Mouse (Mus musculus) MEL (cell line): Measurements from ENCODE around the gene Pigf. TPM values are rescaled to one million over a fixed set of nuclear protein-coding genes. Genes with fewer than 3 reads are reported as not detected.

Experiments used
- DNase-seq: peaks from one replicate; pipeline ENCODE4 v3.0.0; 2011; ENCODE audit warnings: low read depth, low spot score
- H3K27ac ChIP-seq: 2 replicates; pipeline ENCODE4 v1.5.1; 2012; ENCODE audit warnings: low read depth, mild to moderate bottlenecking, control low read depth, low read length, moderate library complexity; ENCODE audit not compliant: control insufficient read depth
- H3K27me3 ChIP-seq, 2 experiments: fragments of 150-350 bp in 1 of 2; sonication (generic) in 1 of 2; 2 replicates each; pipeline ENCODE4 v1.6.1; 2012; ENCODE audit warnings: low read length in 2 of 2, mild to moderate bottlenecking in 2 of 2, improper control_type of control experiment in 1 of 2, moderate library complexity in 1 of 2; ENCODE audit not compliant: insufficient read depth in 2 of 2, control insufficient read depth in 1 of 2
- H3K36me3 ChIP-seq, 2 experiments: 2 replicates each; pipeline ENCODE4 v1.6.1; 2012 to 2014; ENCODE audit warnings: low read length in 2 of 2, improper control_type of control experiment in 1 of 2, inconsistent platforms in 1 of 2, mild to moderate bottlenecking in 1 of 2; ENCODE audit not compliant: insufficient read depth in 2 of 2, control insufficient read depth in 1 of 2
- H3K4me1 ChIP-seq, 2 experiments: fragments of 150-350 bp in 1 of 2; sonication (generic) in 1 of 2; 2 replicates each; pipeline ENCODE4 v1.6.1; 2012; ENCODE audit warnings: low read length in 2 of 2, improper control_type of control experiment in 1 of 2, mild to moderate bottlenecking in 1 of 2; ENCODE audit not compliant: insufficient read depth in 2 of 2, control insufficient read depth in 1 of 2
- H3K4me3 ChIP-seq, 2 experiments: fragments of 150-350 bp in 1 of 2; sonication (generic) in 1 of 2; 2 replicates each; pipeline ENCODE4 v1.5.1; 2012; ENCODE audit warnings: low read depth in 2 of 2, low read length in 2 of 2, mild to moderate bottlenecking in 2 of 2, moderate library complexity in 2 of 2, control low read depth in 1 of 2, improper control_type of control experiment in 1 of 2; ENCODE audit not compliant: control insufficient read depth in 1 of 2, insufficient read depth in 1 of 2
- H3K79me2 ChIP-seq: 2 replicates; pipeline ENCODE4 v1.6.1; 2012; ENCODE audit warnings: mild to moderate bottlenecking, low read length, moderate library complexity; ENCODE audit not compliant: control insufficient read depth, poor library complexity, insufficient read depth
- H3K9ac ChIP-seq: 2 replicates; pipeline ENCODE4 v1.6.1; 2012; ENCODE audit warnings: low read depth, mild to moderate bottlenecking, control low read depth, low read length, moderate library complexity; ENCODE audit not compliant: control insufficient read depth, poor library complexity, severe bottlenecking
- H3K9me3 ChIP-seq: fragments of 150-350 bp; sonication (generic); replicated peaks from 2 replicates; pipeline ENCODE4 v1.6.1; 2012; ENCODE audit warnings: mild to moderate bottlenecking, low read length, improper control_type of control experiment, moderate library complexity; ENCODE audit not compliant: insufficient read depth
- BHLHE40 ChIP-seq: IDR thresholded peaks from 2 replicates; pipeline ENCODE4 v1.6.1; 2012; ENCODE audit warnings: low read depth, mild to moderate bottlenecking, inconsistent platforms, low read length, improper control_type of control experiment, borderline replicate concordance
- CHD2 ChIP-seq: IDR thresholded peaks from 2 replicates; pipeline ENCODE4 v1.6.1; 2011; ENCODE audit warnings: low read length, improper control_type of control experiment
- CTCF ChIP-seq, 3 experiments: IDR thresholded peaks in 2 of 3; conservative IDR thresholded peaks in 1 of 3; 2 replicates each; pipeline ENCODE4 v1.5.1; 2011 to 2012; ENCODE audit warnings: low read length in 3 of 3, low read depth in 2 of 3, mild to moderate bottlenecking in 2 of 3, improper control_type of control experiment in 1 of 3, inconsistent platforms in 1 of 3, mixed read lengths in 1 of 3, moderate library complexity in 1 of 3; ENCODE audit not compliant: control insufficient read depth in 1 of 3, insufficient read depth in 1 of 3, poor library complexity in 1 of 3, severe bottlenecking in 1 of 3
- E2F4 ChIP-seq: IDR thresholded peaks from 2 replicates; pipeline ENCODE4 v1.6.1; 2011; ENCODE audit warnings: low read depth, low read length, improper control_type of control experiment, borderline replicate concordance
- ELF1 ChIP-seq: IDR thresholded peaks from 2 replicates; pipeline ENCODE4 v1.6.1; 2014; ENCODE audit warnings: low read depth, mild to moderate bottlenecking, inconsistent platforms, low read length, improper control_type of control experiment, moderate library complexity
- ETS1 ChIP-seq: IDR thresholded peaks from 2 replicates; pipeline ENCODE4 v1.6.1; 2012; ENCODE audit warnings: low read depth, mild to moderate bottlenecking, inconsistent platforms, low read length, improper control_type of control experiment, moderate library complexity
- GATA1 ChIP-seq: IDR thresholded peaks from 2 replicates; pipeline ENCODE4 v1.6.1; 2011; ENCODE audit warnings: low read depth, low read length, improper control_type of control experiment
- JUND ChIP-seq: IDR thresholded peaks from 2 replicates; pipeline ENCODE4 v1.6.1; 2011; ENCODE audit warnings: low read depth, mild to moderate bottlenecking, improper control_type of control experiment, low read length
- KAT2A ChIP-seq: conservative IDR thresholded peaks from 2 replicates; pipeline ENCODE4 v1.6.1; 2012; ENCODE audit warnings: low read depth, low read length, improper control_type of control experiment, inconsistent platforms
- MAFK ChIP-seq: IDR thresholded peaks from 2 replicates; pipeline ENCODE4 v1.6.1; 2011; ENCODE audit warnings: low read depth, mild to moderate bottlenecking, low read length, improper control_type of control experiment, borderline replicate concordance
- MAX ChIP-seq: IDR thresholded peaks from 2 replicates; pipeline ENCODE4 v1.6.1; 2011; ENCODE audit warnings: low read length, improper control_type of control experiment
- MEF2A ChIP-seq: IDR thresholded peaks from 2 replicates; pipeline ENCODE4 v1.6.1; 2014; ENCODE audit warnings: low read depth, mild to moderate bottlenecking, inconsistent platforms, low read length, improper control_type of control experiment; ENCODE audit not compliant: poor library complexity, insufficient replicate concordance, severe bottlenecking; ENCODE audit errors: extremely low read depth
- MYB ChIP-seq: IDR thresholded peaks from 2 replicates; pipeline ENCODE4 v1.6.1; 2011; ENCODE audit warnings: mild to moderate bottlenecking, low read depth, low read length, improper control_type of control experiment
- MYC ChIP-seq: IDR thresholded peaks from 2 replicates; pipeline ENCODE4 v1.6.1; 2011; ENCODE audit warnings: low read depth, mild to moderate bottlenecking, low read length, improper control_type of control experiment, moderate library complexity
- NELFE ChIP-seq: IDR thresholded peaks from 2 replicates; pipeline ENCODE4 v1.6.1; 2011; ENCODE audit warnings: low read depth, low read length, improper control_type of control experiment
- NRF1 ChIP-seq: IDR thresholded peaks from 2 replicates; pipeline ENCODE4 v1.6.1; 2014; ENCODE audit warnings: low read depth, mild to moderate bottlenecking, inconsistent platforms, low read length, improper control_type of control experiment, moderate library complexity; ENCODE audit not compliant: poor library complexity, insufficient read depth, severe bottlenecking
- POLR2AphosphoS2 ChIP-seq: IDR thresholded peaks from 2 replicates; pipeline ENCODE4 v1.6.1; 2011; ENCODE audit warnings: low read length, improper control_type of control experiment
- POLR2AphosphoS5 ChIP-seq: IDR thresholded peaks from 2 replicates; pipeline ENCODE4 v1.6.1; 2012; ENCODE audit warnings: low read depth, borderline replicate concordance, mild to moderate bottlenecking, inconsistent platforms, low read length, moderate library complexity, mixed read lengths
- RAD21 ChIP-seq: IDR thresholded peaks from 2 replicates; pipeline ENCODE4 v1.6.1; 2011; ENCODE audit warnings: mild to moderate bottlenecking, low read depth, low read length, improper control_type of control experiment
- SMC3 ChIP-seq: IDR thresholded peaks from 2 replicates; pipeline ENCODE4 v1.6.1; 2011; ENCODE audit warnings: low read depth, low read length, improper control_type of control experiment
- TAL1 ChIP-seq: IDR thresholded peaks from 2 replicates; pipeline ENCODE4 v1.6.1; 2012; ENCODE audit warnings: mild to moderate bottlenecking, inconsistent platforms, low read length, moderate library complexity, mixed read lengths
- TBP ChIP-seq: IDR thresholded peaks from 2 replicates; pipeline ENCODE4 v1.8.0; 2011; ENCODE audit warnings: low read depth, low read length, improper control_type of control experiment
- UBTF ChIP-seq: IDR thresholded peaks from 2 replicates; pipeline ENCODE4 v1.6.1; 2012; ENCODE audit warnings: low read depth, mild to moderate bottlenecking, inconsistent platforms, low read length, improper control_type of control experiment, moderate library complexity, borderline replicate concordance; ENCODE audit not compliant: insufficient read depth
- USF1 ChIP-seq: IDR thresholded peaks from 2 replicates; pipeline ENCODE4 v1.6.1; 2014; ENCODE audit warnings: low read depth, mild to moderate bottlenecking, inconsistent platforms, low read length, improper control_type of control experiment, moderate library complexity
- USF2 ChIP-seq, 2 experiments: IDR thresholded peaks; 2 replicates each; pipeline ENCODE4 v1.6.1; 2011 to 2012; ENCODE audit warnings: improper control_type of control experiment in 2 of 2, low read length in 2 of 2, borderline replicate concordance in 1 of 2, inconsistent platforms in 1 of 2, low read depth in 1 of 2, mild to moderate bottlenecking in 1 of 2; ENCODE audit not compliant: insufficient read depth in 1 of 2
- ZNF384 ChIP-seq: IDR thresholded peaks from 2 replicates; pipeline ENCODE4 v1.6.1; 2012; ENCODE audit warnings: low read depth, mild to moderate bottlenecking, inconsistent platforms, low read length, improper control_type of control experiment
- polyA plus RNA-seq, 2 experiments: library from polyadenylated mRNA; stranded (reverse) in 1 of 2; unstranded in 1 of 2; fragments of >175 nt in 1 of 2; fragments of >200 nt in 1 of 2; gene quantifications; 2 replicates each; pipeline versions ENCODE4 v1.2.1 to v1.2.4; 2012; ENCODE audit warnings: low replicate concordance in 2 of 2, low read depth in 1 of 2; ENCODE audit not compliant: insufficient read length in 2 of 2, insufficient read depth in 1 of 2, missing spikeins in 1 of 2
- total RNA-seq: library from RNA; depleted of rRNA; stranded (reverse); fragments of 300-350 nt; gene quantifications from 2 replicates; pipeline ENCODE4 v1.2.3, GENCODE M21; 2012

Pigf gene
- total and polyA plus RNA-seq, 3 experiments: 19.2 to 24.8 TPM; not detected in 1

GRCm38 (mm10) chr17:87063461-87063860 lies 38.3 kb upstream of the Pigf start:
- H3K9ac ChIP-seq: peak overlapping the region; percentile 46; the same call in 1 of the 2 replicates
- H3K4me3 ChIP-seq: no peak overlapping the region
- no peaks in the 10 kb centered on the region for H3K79me2 ChIP-seq
- peaks cover 1 to 21% of the 10 kb centered on the region in 2 experiments; a peak in 3 of 4 replicates for H3K4me1 ChIP-seq
- DNase-seq: no peak
- H3K36me3 ChIP-seq: peaks cover 0 to 12% of the 10 kb centered on the region in 2 experiments; a peak in 2 of 4 replicates
- no peaks in the 10 kb centered on the region for H3K9me3 ChIP-seq
- H3K27ac ChIP-seq: no peak overlapping the region
- no peaks in the 10 kb centered on the region for H3K27me3 ChIP-seq
- TF ChIP-seq ZNF384: no peak
- no peak for TF ChIP-seq MYB
- TF ChIP-seq CHD2: no peak
- TF ChIP-seq NRF1: no peak
- no peak for TF ChIP-seq MAFK
- TF ChIP-seq USF1: no peak
- TF ChIP-seq MEF2A: no peak
- TF ChIP-seq JUND: no peak
- no peak for TF ChIP-seq MYC
- TF ChIP-seq BHLHE40: no peak
- TF ChIP-seq USF2 (IDR thresholded peaks at IDR 0.05; ENCODE audit: borderline replicate concordance in 1 of 2, insufficient read depth in 1 of 2, low read depth in 1 of 2, low read length in 2 of 2): no peak
- no peak for TF ChIP-seq UBTF
- TF ChIP-seq POLR2AphosphoS2: no peak
- TF ChIP-seq TBP: no peak
- TF ChIP-seq NELFE: no peak
- TF ChIP-seq KAT2A: no peak
- no peak for TF ChIP-seq POLR2AphosphoS5

GRCm38 (mm10) chr17:87062639-87063038 lies 37.4 kb upstream of the Pigf start:
- Histone ChIP-seq H3K9me3 (no peaks in the 10 kb centered on the region), H3K9ac (no peak overlapping the region)
- TF ChIP-seq TAL1 (no peak), MYC (no peak), TBP (no peak), GATA1 (no peak), SMC3 (no peak), ELF1 (no peak), MAX (no peak), CTCF (IDR thresholded peaks at IDR 0.05 in 2 of 3, conservative IDR thresholded peaks at IDR 0.05 in 1 of 3; ENCODE audit: control insufficient read depth in 1 of 3, insufficient read depth in 1 of 3, low read depth in 2 of 3, low read length in 3 of 3, poor library complexity in 1 of 3, severe bottlenecking in 1 of 3) (no peak), JUND (no peak), ETS1 (no peak), BHLHE40 (no peak), MYB (no peak), RAD21 (no peak), ZNF384 (no peak), E2F4 (no peak), NRF1 (no peak)
- TF ChIP-seq, all 39 proteins: peak for 0
- Histone ChIP-seq H3K27ac (no peak overlapping the region), H3K4me1 (peaks cover 1 to 21% of the 10 kb centered on the region in 2 experiments; a peak in 3 of 4 replicates), H3K36me3 (peaks cover 0 to 12% of the 10 kb centered on the region in 2 experiments; a peak in 2 of 4 replicates), H3K27me3 (no peaks in the 10 kb centered on the region), H3K79me2 (no peaks in the 10 kb centered on the region), H3K4me3 (no peak overlapping the region)
- DNase-seq: no peak
